Mouse (Mus musculus) limb, embryonic 14.5 days (tissue): Measurements from ENCODE around the gene D230025D16Rik. TPM values are rescaled to one million over a fixed set of nuclear protein-coding genes. Genes with fewer than 3 reads are reported as not detected.

Source experiments
- ATAC-seq: fragments of 200-750 bp; cut with Nextera tagmentation; 2 replicates; pipeline ENCODE4 v1.8.0; 2017; ENCODE audit warnings: low read depth, moderate number of reproducible peaks, moderate TSS enrichment; ENCODE audit not compliant: low FRiP score
- DNase-seq: peaks from one replicate; pipeline ENCODE4 v3.0.0-alpha.2; 2015; ENCODE audit warnings: low spot score
- H3K27ac ChIP-seq: fragments of 300-500 bp; sonication (generic); replicated peaks from 2 replicates; pipeline ENCODE4 v1.5.1; 2014; ENCODE audit warnings: low read depth, mild to moderate bottlenecking, low read length, moderate library complexity, mixed read lengths
- H3K27me3 ChIP-seq: fragments of 300-500 bp; sonication (generic); 2 replicates; pipeline ENCODE4 v1.6.1; 2014; ENCODE audit warnings: low read length, mixed read lengths; ENCODE audit not compliant: control insufficient read depth, insufficient read depth
- H3K36me3 ChIP-seq: fragments of 300-500 bp; sonication (generic); 2 replicates; pipeline ENCODE4 v1.6.1; 2014; ENCODE audit warnings: mild to moderate bottlenecking, low read length, moderate library complexity, mixed read lengths; ENCODE audit not compliant: control insufficient read depth, insufficient read depth
- H3K4me1 ChIP-seq: fragments of 300-500 bp; sonication (generic); 2 replicates; pipeline ENCODE4 v1.6.1; 2014; ENCODE audit warnings: antibody characterized with exemption, low read length, mixed read lengths; ENCODE audit not compliant: control insufficient read depth, insufficient read depth
- H3K4me2 ChIP-seq: fragments of 300-500 bp; sonication (generic); replicated peaks from 2 replicates; pipeline ENCODE4 v1.6.1; 2014; ENCODE audit warnings: low read depth, mild to moderate bottlenecking, low read length, moderate library complexity; ENCODE audit not compliant: severe bottlenecking
- H3K4me3 ChIP-seq: fragments of 300-500 bp; sonication (generic); replicated peaks from 2 replicates; pipeline ENCODE4 v1.5.1; 2014; ENCODE audit warnings: low read length
- H3K9ac ChIP-seq: fragments of 300-500 bp; sonication (generic); 2 replicates; pipeline ENCODE4 v1.6.1; 2014; ENCODE audit warnings: mild to moderate bottlenecking, low read depth, low read length, moderate library complexity; ENCODE audit not compliant: severe bottlenecking
- H3K9me3 ChIP-seq: fragments of 300-500 bp; sonication (generic); 2 replicates; pipeline ENCODE4 v1.6.1; 2016; ENCODE audit warnings: low read length; ENCODE audit not compliant: control insufficient read depth
- POLR2A ChIP-seq: fragments of 200-500 bp; IDR thresholded peaks from 2 replicates; pipeline ENCODE4 v1.8.0; 2012; ENCODE audit warnings: inconsistent platforms, mild to moderate bottlenecking, moderate library complexity, borderline replicate concordance; ENCODE audit not compliant: insufficient read depth, insufficient read length; ENCODE audit errors: extremely low read depth
- WGBS: fragments of 180-500 bp; shearing (Covaris S2); extraction: QIAGEN DNeasy Blood & Tissue Kit; methylation state at CpG from one replicate; pipeline ENCODE4 v1.1.7; 2014; 5-methylcytosine and 5-hydroxymethylcytosine counted together
- polyA plus RNA-seq, 2 experiments: library from polyadenylated mRNA; depleted of rRNA in 1 of 2; stranded (reverse) in 1 of 2; unstranded in 1 of 2; fragments of >200 nt; fragmentation: Nextera tagmentation in 1 of 2; extraction: Ambion mirVana in 1 of 2; gene quantifications; 2 replicates each; pipeline versions ENCODE4 v1.2.1 to v1.2.3; 2012 to 2014

D230025D16Rik gene
- polyA plus RNA-seq, 2 experiments: 27.3 to 30.1 TPM

DNA sequence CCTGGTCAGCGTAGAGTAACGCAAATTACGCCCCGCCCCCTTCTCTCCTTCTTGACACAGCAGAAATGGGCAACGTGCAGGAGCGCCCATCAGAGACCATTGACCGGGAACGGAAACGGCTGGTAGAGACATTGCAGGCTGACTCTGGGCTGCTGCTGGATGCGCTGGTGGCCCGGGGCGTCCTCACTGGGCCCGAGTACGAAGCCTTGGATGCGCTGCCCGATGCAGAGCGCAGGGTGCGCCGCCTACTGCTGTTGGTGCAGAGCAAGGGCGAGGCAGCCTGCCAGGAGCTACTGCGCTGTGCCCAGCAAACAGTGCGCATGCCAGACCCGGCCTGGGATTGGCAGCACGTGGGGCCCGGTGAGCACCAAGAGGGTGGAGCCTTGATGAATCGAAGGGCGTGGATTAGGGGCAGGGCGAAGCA, 54.0 kb downstream of the D230025D16Rik start:
- Histone ChIP-seq H3K4me1 (peaks cover 11% of the 10 kb centered on the region; the same call in 1 of the 2 replicates), H3K9ac (no peak overlapping the region), H3K36me3 (peaks cover 9% of the 10 kb centered on the region), H3K27ac (no peak overlapping the region), H3K27me3 (peaks cover 47% of the 10 kb centered on the region), H3K4me3 (peak overlapping the region; percentile 24), H3K4me2 (peak overlapping the region; percentile 42), H3K9me3 (no peaks in the 10 kb centered on the region)
- TF ChIP-seq POLR2A: no peak
- DNase-seq (peak; percentile 50), ATAC-seq (no peak)
- 2% methylated on average over 26 of the region's 28 CpGs for WGBS

DNA sequence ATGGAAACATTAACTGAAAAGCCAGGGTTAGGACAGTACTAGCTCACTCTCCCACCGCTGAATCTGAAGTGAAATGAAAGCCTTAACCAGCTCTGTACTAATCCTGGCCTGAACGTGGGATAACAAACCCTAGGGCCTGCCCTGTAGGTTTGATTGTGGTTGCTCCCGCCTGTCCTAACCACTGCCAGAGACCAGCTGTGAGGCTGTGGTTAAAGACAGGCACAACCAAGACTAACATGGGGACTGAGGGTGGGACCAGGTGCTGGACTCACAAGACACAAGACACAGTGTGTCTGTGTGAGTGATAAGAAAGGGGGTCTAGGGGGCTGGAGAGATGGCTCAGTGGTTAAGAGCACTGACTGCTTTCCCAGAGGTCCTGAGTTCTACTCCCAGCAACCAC, 55.6 kb downstream of the D230025D16Rik start:
- peaks cover 11% of the 10 kb centered on the region; the same call in 1 of the 2 replicates for H3K4me1 ChIP-seq
- WGBS: 73% methylated on average over 3 of the region's 3 CpGs
- H3K4me3 ChIP-seq: no peak overlapping the region
- H3K36me3 ChIP-seq: peaks cover 15% of the 10 kb centered on the region
- H3K4me2 ChIP-seq: no peak overlapping the region
- H3K9me3 ChIP-seq: no peaks in the 10 kb centered on the region
- ATAC-seq (no peak), DNase-seq (no peak)
- H3K27me3 ChIP-seq: peaks cover 31% of the 10 kb centered on the region
- H3K9ac ChIP-seq: no peak overlapping the region
- no peak for TF ChIP-seq POLR2A
- no peak overlapping the region for H3K27ac ChIP-seq

DNA sequence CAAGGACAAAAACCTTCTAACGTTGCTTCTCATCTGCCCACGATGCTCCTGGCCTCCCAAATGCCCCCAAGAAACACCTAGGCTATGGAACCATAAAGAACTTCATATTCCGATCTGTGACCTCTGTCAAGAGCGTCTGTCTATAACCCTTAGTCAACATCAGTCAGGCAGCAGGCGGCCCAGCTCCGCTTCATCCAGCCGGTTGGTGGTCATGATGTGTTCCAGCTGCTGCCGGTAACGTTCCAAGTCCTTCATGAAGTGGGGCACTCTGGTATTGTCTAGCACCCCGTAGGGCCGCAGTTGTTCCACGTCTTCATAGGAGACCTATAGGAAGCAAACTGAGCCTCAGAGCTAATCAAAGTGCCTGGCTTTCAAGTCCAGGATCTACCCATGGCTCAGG, 56.9 kb downstream of the D230025D16Rik start:
- Histone ChIP-seq H3K9me3 (no peaks in the 10 kb centered on the region), H3K27me3 (peaks cover 29% of the 10 kb centered on the region)

DNA sequence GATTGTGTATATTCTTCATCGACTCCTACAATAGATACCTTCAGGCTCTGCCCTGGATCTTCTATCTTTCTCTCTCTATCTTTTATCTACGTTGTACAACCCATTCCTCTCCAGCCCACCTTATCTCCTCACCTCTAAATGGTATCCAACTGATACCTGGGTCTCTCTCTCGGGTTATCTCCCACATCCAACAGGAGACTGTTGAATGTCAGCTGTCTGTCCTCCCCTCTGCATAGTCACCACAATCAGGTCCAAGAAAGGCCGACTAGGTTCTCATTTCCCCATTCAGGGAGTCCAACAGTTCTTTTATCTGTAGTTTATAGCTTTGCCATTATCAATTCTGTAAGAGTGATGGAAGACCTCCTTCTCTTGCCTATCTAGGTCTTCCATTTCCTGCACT, 57.3 kb downstream of the D230025D16Rik start:
- peaks cover 15% of the 10 kb centered on the region for H3K36me3 ChIP-seq
- H3K9me3 ChIP-seq: no peaks in the 10 kb centered on the region
- ATAC-seq: no peak
- H3K4me3 ChIP-seq: no peak overlapping the region
- H3K4me2 ChIP-seq: no peak overlapping the region
- H3K27me3 ChIP-seq: peaks cover 29% of the 10 kb centered on the region
- H3K27ac ChIP-seq: no peak overlapping the region
- WGBS: 90% methylated on average over 4 of the region's 4 CpGs
- no peak for TF ChIP-seq POLR2A
- no peak for DNase-seq
- H3K9ac ChIP-seq: no peak overlapping the region
- H3K4me1 ChIP-seq: peaks cover 7% of the 10 kb centered on the region; the same call in 1 of the 2 replicates

More for the DNA sequence above, 56.9 kb downstream of the D230025D16Rik start:
- H3K4me2 ChIP-seq: no peak overlapping the region
- no peak for TF ChIP-seq POLR2A
- H3K36me3 ChIP-seq: peaks cover 15% of the 10 kb centered on the region
- H3K9ac ChIP-seq: no peak overlapping the region
- WGBS: 80% methylated on average over 12 of the region's 12 CpGs
- no peak overlapping the region for H3K4me3 ChIP-seq
- ATAC-seq (no peak), DNase-seq (no peak)
- H3K27ac ChIP-seq: no peak overlapping the region
- peaks cover 7% of the 10 kb centered on the region; the same call in 1 of the 2 replicates for H3K4me1 ChIP-seq

DNA sequence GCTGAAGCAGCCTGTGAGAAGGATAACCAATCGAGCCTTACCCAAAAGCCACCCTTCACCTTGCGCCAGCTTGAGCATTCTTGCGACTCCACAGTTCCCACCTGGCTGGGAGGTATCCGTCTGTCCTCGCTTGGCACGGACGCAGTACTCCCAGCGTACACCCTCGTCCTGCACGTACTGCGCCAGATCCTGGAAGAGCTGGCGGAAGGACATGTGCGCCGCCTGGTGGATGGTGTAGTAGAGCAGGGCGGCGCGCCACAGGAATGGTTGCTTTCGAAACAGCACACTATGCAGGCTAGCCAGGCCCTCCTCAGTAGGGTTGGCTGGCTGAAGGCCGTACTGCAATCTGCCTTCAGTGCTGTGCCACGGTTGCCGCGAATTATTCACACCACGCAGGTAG, 58.1 kb downstream of the D230025D16Rik start:
- TF ChIP-seq POLR2A: no peak
- H3K4me2 ChIP-seq: no peak overlapping the region
- H3K4me3 ChIP-seq: no peak overlapping the region
- no peak overlapping the region for H3K27ac ChIP-seq
- H3K9me3 ChIP-seq: no peaks in the 10 kb centered on the region
- H3K36me3 ChIP-seq: peaks cover 15% of the 10 kb centered on the region
- peaks cover 7% of the 10 kb centered on the region; the same call in 1 of the 2 replicates for H3K4me1 ChIP-seq
- H3K9ac ChIP-seq: no peak overlapping the region
- H3K27me3 ChIP-seq: peaks cover 20% of the 10 kb centered on the region
- DNase-seq (no peak), ATAC-seq (peak; percentile 24; the same call in 1 of the 2 replicates)
- WGBS: 23% methylated on average over 23 of the region's 23 CpGs
